Mouse (Mus musculus) lung, adult 2 months (tissue): ENCODE data around the gene Adprm.

Experiments
- CTCF ChIP-seq: fragments of 200-500 bp; IDR thresholded peaks from 2 replicates; pipeline ENCODE4 v1.5.1; 2011; ENCODE audit warnings: mild to moderate bottlenecking, low read length, control low read depth; ENCODE audit not compliant: insufficient read depth
- POLR2A ChIP-seq: fragments of 200-500 bp; IDR thresholded peaks from 2 replicates; pipeline ENCODE4 v1.6.1; 2011; ENCODE audit warnings: low read depth, mild to moderate bottlenecking, control low read depth, low read length, borderline replicate concordance; ENCODE audit errors: extremely low read depth

DNA sequence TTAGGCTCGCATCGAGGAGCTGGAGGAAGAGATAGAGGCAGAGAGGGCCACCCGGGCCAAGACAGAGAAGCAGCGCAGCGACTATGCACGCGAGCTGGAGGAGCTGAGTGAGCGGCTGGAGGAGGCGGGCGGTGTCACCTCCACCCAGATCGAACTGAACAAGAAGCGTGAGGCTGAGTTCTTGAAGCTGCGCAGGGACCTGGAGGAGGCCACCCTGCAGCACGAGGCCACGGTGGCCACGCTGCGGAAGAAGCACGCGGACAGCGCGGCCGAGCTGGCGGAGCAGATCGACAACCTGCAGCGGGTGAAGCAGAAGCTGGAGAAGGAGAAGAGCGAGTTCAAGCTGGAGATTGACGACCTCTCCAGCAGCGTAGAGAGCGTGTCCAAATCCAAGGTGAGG is 42.1 kb upstream of the Adprm start:
- TF ChIP-seq CTCF (no peak), POLR2A (no peak)
